Mouse (Mus musculus) lung, embryonic 15.5 days (tissue): Measurements from ENCODE around the gene Snx9. TPM values are rescaled to one million over a fixed set of nuclear protein-coding genes. Genes with fewer than 3 reads are reported as not detected.
A peak's percentile ranks its signal among the peaks of the same experiment; 100 is the strongest.

Source experiments
- ATAC-seq: fragments of 200-750 bp; cut with Nextera tagmentation; 2 replicates; pipeline ENCODE4 v1.8.0; 2017; ENCODE audit warnings: moderate number of reproducible peaks, borderline replicate concordance; ENCODE audit not compliant: low FRiP score, low TSS enrichment; ENCODE audit errors: extremely low read depth
- H3K27ac ChIP-seq: fragments of 300-500 bp; sonication (generic); 2 replicates; pipeline ENCODE4 v1.5.1; 2015; ENCODE audit warnings: moderate library complexity, mild to moderate bottlenecking, inconsistent platforms
- H3K27me3 ChIP-seq: fragments of 300-500 bp; sonication (generic); 2 replicates; pipeline ENCODE4 v1.6.1; 2015; ENCODE audit warnings: inconsistent platforms
- H3K36me3 ChIP-seq: fragments of 300-500 bp; sonication (generic); 2 replicates; pipeline ENCODE4 v1.6.1; 2015; ENCODE audit warnings: inconsistent platforms
- H3K4me1 ChIP-seq: fragments of 300-500 bp; sonication (generic); 2 replicates; pipeline ENCODE4 v1.6.1; 2015; ENCODE audit warnings: inconsistent platforms
- H3K4me2 ChIP-seq: fragments of 300-500 bp; sonication (generic); 2 replicates; pipeline ENCODE4 v1.6.1; 2015; ENCODE audit warnings: inconsistent platforms, mild to moderate bottlenecking, moderate library complexity
- H3K4me3 ChIP-seq: fragments of 300-500 bp; sonication (generic); 2 replicates; pipeline ENCODE4 v1.5.1; 2015; ENCODE audit warnings: mild to moderate bottlenecking, inconsistent platforms
- H3K9ac ChIP-seq: fragments of 300-500 bp; sonication (generic); 2 replicates; pipeline ENCODE4 v1.6.1; 2015; ENCODE audit warnings: inconsistent platforms
- H3K9me3 ChIP-seq: fragments of 300-500 bp; sonication (generic); 2 replicates; pipeline ENCODE4 v1.6.1; 2016; ENCODE audit warnings: inconsistent platforms
- whole genome bisulfite sequencing: fragments of 180-500 bp; shearing (Covaris S2); methylation state at CpG from one replicate; pipeline ENCODE4 v1.1.7; 2015; 5-methylcytosine and 5-hydroxymethylcytosine counted together
- polyA plus RNA-seq: library from polyadenylated mRNA; unstranded; fragments of >200 nt; fragmentation: Nextera tagmentation; extraction: Ambion mirVana; gene quantifications from 2 replicates; pipeline ENCODE4 v1.2.1, GENCODE M21; 2015

The Snx9 gene
- polyA plus RNA-seq, 1 experiment from 2014 or later: 29.5 TPM

- Histone ChIP-seq H3K9me3 (no peaks in the 10 kb centered on the region), H3K27me3 (no peaks in the 10 kb centered on the region), H3K36me3 (no peaks in the 10 kb centered on the region), H3K27ac (no peak overlapping the region), H3K4me2 (no peak overlapping the region), H3K9ac (no peak overlapping the region), H3K4me3 (no peak overlapping the region), H3K4me1 (peaks cover 25% of the 10 kb centered on the region)
- ATAC-seq: no peak
- WGBS: 67% methylated on average over 7 of the region's 7 CpGs
Measured at GRCm38 (mm10) chr17:5868319-5869031, 27.3 kb downstream of the Snx9 start.

DNA sequence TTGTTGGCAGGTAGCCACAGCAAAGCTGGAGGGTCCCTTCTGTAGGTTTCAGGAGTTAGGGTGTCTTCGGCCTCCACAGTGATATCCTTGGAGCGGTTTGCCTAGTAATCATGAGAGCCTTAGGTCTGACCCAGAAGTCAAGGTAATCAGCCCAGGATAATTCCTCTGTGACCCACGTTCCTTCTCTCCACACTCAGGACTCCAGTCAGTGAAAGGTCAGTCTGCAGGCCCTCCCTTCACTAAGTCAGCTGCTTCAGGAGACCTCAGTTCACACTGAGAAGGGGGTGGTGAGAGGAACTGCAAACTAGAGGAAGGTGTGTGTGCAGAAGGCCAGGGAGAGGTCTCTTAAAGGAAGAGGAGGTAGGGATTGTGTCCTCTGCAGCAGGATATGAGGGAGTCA lies 28.3 kb downstream of the Snx9 start:
- 63% methylated on average over 3 of the region's 3 CpGs for WGBS
- Histone ChIP-seq H3K4me3 (no peak overlapping the region), H3K9ac (no peak overlapping the region), H3K4me1 (peaks cover 26% of the 10 kb centered on the region), H3K4me2 (no peak overlapping the region), H3K27me3 (no peaks in the 10 kb centered on the region), H3K9me3 (no peaks in the 10 kb centered on the region), H3K36me3 (no peaks in the 10 kb centered on the region), H3K27ac (no peak overlapping the region)
- ATAC-seq: no peak

DNA sequence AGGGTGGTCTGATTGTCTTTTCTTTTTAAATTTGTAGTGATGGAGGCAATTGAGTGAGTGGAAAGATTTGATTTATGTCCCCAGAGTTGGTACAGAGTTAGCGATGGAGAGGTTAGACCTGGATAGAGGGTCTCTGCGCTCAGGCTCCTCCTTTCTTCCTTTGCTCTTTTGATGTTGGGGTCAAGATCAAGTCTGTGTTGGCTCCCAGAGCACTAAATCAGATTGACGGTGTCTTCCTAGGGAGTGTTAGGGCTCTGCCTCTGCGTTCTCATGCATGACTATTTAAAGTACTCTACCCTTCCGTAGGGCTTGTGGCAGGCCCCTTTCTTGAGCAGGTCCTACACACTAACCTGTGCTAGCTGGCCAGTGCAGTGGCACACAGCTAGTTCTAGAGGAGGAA lies 28.9 kb downstream of the Snx9 start:
- H3K4me3 ChIP-seq: no peak overlapping the region
- no peak overlapping the region for H3K4me2 ChIP-seq
- no peak overlapping the region for H3K9ac ChIP-seq
- no peak overlapping the region for H3K27ac ChIP-seq
- no peaks in the 10 kb centered on the region for H3K27me3 ChIP-seq
- H3K4me1 ChIP-seq: peaks cover 31% of the 10 kb centered on the region
- ATAC-seq: no peak
- H3K9me3 ChIP-seq: no peaks in the 10 kb centered on the region
- WGBS: 73% methylated on average over 5 of the region's 5 CpGs
- no peaks in the 10 kb centered on the region for H3K36me3 ChIP-seq

- Histone ChIP-seq H3K9ac (no peak overlapping the region), H3K4me1 (peaks cover 32% of the 10 kb centered on the region), H3K27ac (no peak overlapping the region), H3K9me3 (no peaks in the 10 kb centered on the region), H3K27me3 (no peaks in the 10 kb centered on the region), H3K36me3 (no peaks in the 10 kb centered on the region), H3K4me3 (no peak overlapping the region), H3K4me2 (no peak overlapping the region)
- no peak for ATAC-seq
- 89% methylated on average over 11 of the region's 11 CpGs for WGBS
Measured at GRCm38 (mm10) chr17:5870696-5871095, 29.6 kb downstream of the Snx9 start.

DNA sequence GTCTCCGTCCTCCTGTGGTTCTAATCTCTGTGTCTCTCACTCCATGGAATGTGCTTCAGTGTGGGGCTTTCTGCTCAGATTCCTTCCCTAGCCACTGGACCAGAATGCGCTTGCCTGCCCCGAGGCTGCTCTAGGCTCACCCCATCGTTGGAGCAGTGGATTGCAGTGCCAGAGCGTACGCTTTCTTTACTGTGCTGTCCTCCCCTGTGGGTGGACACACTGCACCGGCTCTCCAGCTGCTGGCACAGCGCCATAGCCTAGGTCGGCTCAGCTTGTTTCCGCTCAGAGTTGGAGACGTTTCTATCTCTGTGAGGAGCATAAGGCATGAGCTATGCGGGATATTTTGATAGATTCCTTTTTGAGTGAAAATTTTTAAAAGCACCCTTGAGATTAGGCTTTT lies 31.4 kb downstream of the Snx9 start:
- Histone ChIP-seq H3K4me2 (no peak overlapping the region), H3K36me3 (no peaks in the 10 kb centered on the region), H3K9me3 (no peaks in the 10 kb centered on the region), H3K27me3 (no peaks in the 10 kb centered on the region), H3K4me3 (no peak overlapping the region), H3K27ac (no peak overlapping the region), H3K4me1 (peaks cover 32% of the 10 kb centered on the region), H3K9ac (no peak overlapping the region)
- WGBS: 21% methylated on average over 12 of the region's 12 CpGs
- peak; percentile 76; the same call in 1 of the 2 replicates for ATAC-seq

DNA sequence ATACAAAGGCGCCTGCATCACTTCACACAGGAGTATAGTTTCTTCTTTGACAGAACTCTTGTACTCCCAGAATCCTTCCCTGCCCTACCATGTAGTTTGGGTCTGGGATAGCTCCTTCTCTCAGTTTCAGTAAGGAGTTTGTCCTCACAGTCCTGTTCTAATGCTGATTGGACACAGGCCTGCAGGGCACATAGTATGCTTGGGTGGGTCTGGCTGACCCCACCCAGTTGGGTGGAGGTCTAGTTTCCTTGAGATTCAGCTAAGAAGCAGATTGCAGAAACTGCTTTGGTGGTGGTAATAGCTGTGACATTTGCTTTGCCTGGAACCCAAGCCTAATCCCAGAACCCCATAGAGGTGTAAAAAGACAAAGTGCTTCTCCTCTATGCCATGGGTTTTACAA lies 33.4 kb downstream of the Snx9 start:
- no peaks in the 10 kb centered on the region for H3K36me3 ChIP-seq
- no peaks in the 10 kb centered on the region for H3K9me3 ChIP-seq
- no peak overlapping the region for H3K4me3 ChIP-seq
- H3K27ac ChIP-seq: no peak overlapping the region
- no peak for ATAC-seq
- no peaks in the 10 kb centered on the region for H3K27me3 ChIP-seq
- H3K4me1 ChIP-seq: peaks cover 15% of the 10 kb centered on the region
- H3K9ac ChIP-seq: no peak overlapping the region
- 95% methylated on average over 1 of the region's 1 CpGs for WGBS
- no peak overlapping the region for H3K4me2 ChIP-seq

DNA sequence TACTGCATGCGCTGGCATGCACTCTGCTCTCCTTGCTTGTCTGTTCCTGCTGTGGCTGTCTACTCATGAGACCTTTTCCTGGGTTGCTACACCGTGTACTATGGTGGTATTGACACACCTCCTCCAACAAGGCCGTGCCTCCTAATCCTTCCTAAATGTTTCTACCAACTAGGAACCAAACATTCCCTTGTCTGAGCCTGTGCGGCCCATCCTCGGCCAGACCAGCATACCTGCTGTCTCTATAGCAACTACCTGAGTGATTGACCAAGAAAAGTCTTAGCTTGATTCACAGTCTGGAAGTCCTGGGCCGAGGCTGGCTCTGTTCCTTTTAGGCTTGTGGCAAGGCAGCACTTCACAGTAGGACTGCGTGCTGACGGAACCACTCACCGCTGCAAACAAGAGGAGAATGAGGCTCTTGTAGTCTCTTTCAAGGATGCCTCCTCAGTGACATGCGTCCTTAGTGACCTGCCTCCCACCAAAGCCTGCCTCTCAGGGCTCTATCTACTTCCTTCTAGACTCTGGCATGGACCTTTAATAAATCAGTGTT lies 36.6 kb downstream of the Snx9 start:
- WGBS: 64% methylated on average over 10 of the region's 10 CpGs
- no peak for ATAC-seq
- Histone ChIP-seq H3K4me3 (no peak overlapping the region), H3K4me2 (no peak overlapping the region), H3K9ac (no peak overlapping the region), H3K4me1 (peaks cover 6% of the 10 kb centered on the region; the same call in 1 of the 2 replicates), H3K27ac (no peak overlapping the region), H3K27me3 (no peaks in the 10 kb centered on the region), H3K36me3 (no peaks in the 10 kb centered on the region), H3K9me3 (no peaks in the 10 kb centered on the region)

DNA sequence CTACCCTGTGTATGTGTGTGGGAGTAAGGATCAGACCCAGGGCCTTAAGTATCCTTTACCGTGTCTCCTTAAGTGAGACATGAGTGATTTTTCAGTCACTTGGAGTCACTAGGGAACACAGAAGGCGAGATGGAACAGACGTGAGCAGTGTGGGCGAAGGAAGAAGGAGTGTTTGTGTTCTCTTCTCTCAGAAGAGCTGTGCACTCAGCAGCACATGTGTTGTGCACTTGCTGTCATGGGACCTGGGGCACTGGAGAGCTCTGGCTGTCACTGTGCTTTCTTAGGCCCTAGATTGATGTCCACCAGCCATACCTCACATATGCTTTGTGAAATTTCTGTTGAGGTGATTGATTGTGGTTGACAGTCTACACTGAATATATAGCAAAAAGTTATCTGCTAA lies 37.7 kb downstream of the Snx9 start:
- WGBS: 75% methylated on average over 4 of the region's 4 CpGs
- H3K27me3 ChIP-seq: no peaks in the 10 kb centered on the region
- H3K4me3 ChIP-seq: no peak overlapping the region
- no peaks in the 10 kb centered on the region for H3K9me3 ChIP-seq
- no peaks in the 10 kb centered on the region for H3K36me3 ChIP-seq
- ATAC-seq: no peak
- no peak overlapping the region for H3K27ac ChIP-seq
- H3K4me2 ChIP-seq: no peak overlapping the region
- H3K9ac ChIP-seq: no peak overlapping the region
- H3K4me1 ChIP-seq: peaks cover 6% of the 10 kb centered on the region; the same call in 1 of the 2 replicates

DNA sequence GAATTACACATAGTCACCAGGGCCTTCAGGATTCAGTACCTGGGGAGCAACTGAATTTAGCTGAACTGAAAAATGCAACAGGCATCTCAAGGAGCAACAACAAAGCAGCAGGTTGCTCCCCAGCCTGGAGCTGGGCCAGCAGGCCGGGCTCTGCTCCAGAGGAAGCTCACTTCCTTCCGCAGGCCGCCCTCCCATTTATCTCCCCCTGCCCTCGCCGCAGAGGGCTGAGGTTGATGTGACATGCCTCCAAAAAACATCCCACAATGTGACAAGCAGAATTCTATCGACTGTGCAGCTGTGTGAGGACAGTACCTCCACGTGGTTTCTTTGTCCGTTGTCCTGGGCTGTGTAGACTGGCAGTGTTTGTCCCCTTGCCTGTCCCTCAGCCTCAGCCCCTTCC lies 44.3 kb downstream of the Snx9 start:
- Histone ChIP-seq H3K9me3 (no peaks in the 10 kb centered on the region), H3K27me3 (no peaks in the 10 kb centered on the region), H3K4me3 (no peak overlapping the region), H3K9ac (no peak overlapping the region), H3K4me1 (peaks cover 18% of the 10 kb centered on the region), H3K36me3 (no peaks in the 10 kb centered on the region), H3K4me2 (peak overlapping the region; percentile 12; the same call in 1 of the 2 replicates), H3K27ac (peak overlapping the region; percentile 73)
- ATAC-seq: peak; percentile 49
- WGBS: 11% methylated on average over 8 of the region's 8 CpGs

DNA sequence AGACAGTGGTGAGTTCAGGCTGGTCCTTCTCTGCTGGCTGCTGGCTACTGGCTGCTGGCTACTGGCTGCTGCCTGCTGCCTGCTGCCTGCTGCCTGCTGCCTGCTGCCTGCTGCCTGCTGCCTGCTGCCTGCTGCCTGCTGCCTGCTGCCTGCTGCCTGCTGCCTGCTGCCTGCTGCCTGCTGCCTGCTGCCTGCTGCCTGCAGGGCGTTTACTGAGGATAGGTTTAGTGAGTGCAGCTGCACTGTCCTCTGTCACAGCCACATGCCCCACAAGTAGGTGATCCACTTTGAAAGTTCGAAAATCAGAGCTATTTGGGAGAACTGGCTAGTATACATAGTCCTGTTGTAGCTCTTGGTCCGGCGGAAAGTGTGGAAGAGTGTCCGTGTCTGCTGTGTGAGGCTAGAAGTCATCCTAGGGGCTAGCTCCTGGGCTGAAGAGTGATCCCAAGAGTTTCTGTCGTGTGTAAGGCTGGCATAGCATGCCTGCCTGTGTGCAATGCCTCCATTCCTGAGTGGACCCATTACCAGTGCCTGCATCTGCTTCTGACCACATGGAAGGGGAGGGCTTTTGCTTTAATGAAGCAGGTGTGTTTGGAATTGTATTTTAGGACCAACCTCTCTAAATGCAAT lies 45.2 kb downstream of the Snx9 start:
- Histone ChIP-seq H3K9me3 (no peaks in the 10 kb centered on the region), H3K36me3 (0 out of 2 replicates have a peak, but pooled peaks cover 3% of the 10 kb centered on the region), H3K9ac (no peak overlapping the region), H3K4me3 (no peak overlapping the region), H3K27ac (peak overlapping the region; percentile 73), H3K4me2 (no peak overlapping the region), H3K4me1 (peaks cover 18% of the 10 kb centered on the region), H3K27me3 (no peaks in the 10 kb centered on the region)
- ATAC-seq: no peak
- WGBS: 73% methylated on average over 6 of the region's 6 CpGs

DNA sequence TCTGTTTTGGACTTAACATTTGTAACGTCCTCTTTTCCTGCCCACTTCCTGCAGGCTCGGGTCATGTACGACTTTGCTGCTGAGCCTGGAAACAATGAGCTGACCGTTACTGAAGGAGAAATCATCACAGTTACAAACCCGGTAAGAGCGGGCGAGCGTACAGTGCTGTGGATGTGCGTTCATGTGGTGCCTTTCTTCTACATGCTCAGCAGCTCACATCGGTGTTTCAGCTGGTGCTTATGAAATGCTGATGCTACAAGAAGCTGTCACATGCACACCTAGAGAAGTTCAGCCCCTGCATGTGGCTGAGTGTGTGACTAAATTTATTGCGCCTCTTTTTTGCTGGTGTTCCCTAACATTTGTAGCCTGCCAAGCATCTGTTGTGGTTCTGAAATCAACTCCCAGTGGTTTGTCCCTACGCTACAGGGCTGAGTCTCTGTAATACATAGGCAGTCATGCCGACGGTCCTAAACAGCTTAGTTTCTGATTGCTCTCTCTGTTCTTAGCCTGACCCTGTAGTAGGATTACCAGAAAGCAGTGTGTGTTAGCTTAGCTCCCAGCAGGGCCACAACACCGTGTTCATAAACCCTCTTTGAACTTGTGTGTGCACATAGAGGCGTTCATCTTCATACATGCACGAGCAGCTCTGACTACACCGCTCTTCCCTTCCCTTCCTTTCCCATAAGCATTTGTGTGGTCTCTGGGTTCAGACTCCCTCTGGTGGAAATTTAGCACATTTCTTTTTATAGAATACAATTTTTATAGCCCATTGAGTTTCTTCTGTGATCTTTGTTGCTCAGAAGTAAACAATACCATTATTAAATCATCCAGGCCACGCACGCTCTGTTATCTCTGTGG lies 46.0 kb downstream of the Snx9 start:
- no peak overlapping the region for H3K27ac ChIP-seq
- peaks cover 6% of the 10 kb centered on the region; the same call in 1 of the 2 replicates for H3K36me3 ChIP-seq
- H3K9me3 ChIP-seq: no peaks in the 10 kb centered on the region
- 61% methylated on average over 20 of the region's 20 CpGs for WGBS
- no peaks in the 10 kb centered on the region for H3K27me3 ChIP-seq
- ATAC-seq: peak; percentile 35; the same call in 1 of the 2 replicates
- H3K4me3 ChIP-seq: no peak overlapping the region
- peaks cover 18% of the 10 kb centered on the region for H3K4me1 ChIP-seq
- H3K9ac ChIP-seq: no peak overlapping the region
- no peak overlapping the region for H3K4me2 ChIP-seq
